Mouse (Mus musculus) myocyte (in vitro differentiated cells): ENCODE measurements at regions not wholly inside any gene's neighbourhood (a gene's known extent, or its start where the extent isn't known, plus 50 kb on each side); places are given as distances from the start of the nearest gene placed in this dataset.

ENCODE experiments used
- H3K27me3 ChIP-seq: one replicate; pipeline ENCODE4 v1.6.1; 2011; ENCODE audit not compliant: control insufficient read depth, insufficient read depth, insufficient read length
- H3K36me3 ChIP-seq: one replicate; pipeline ENCODE4 v1.6.1; 2011; ENCODE audit not compliant: control insufficient read depth, insufficient read depth
- H3K4me2 ChIP-seq: one replicate; pipeline ENCODE4 v1.6.1; 2011; ENCODE audit warnings: low read depth, control low read depth
- H3K4me3 ChIP-seq: one replicate; pipeline ENCODE4 v1.5.1; 2011; ENCODE audit warnings: mild to moderate bottlenecking, control low read depth, moderate library complexity
- H3K79me2 ChIP-seq: one replicate; pipeline ENCODE4 v1.6.1; 2011; ENCODE audit not compliant: control insufficient read depth, insufficient read depth
- H3ac ChIP-seq: one replicate; pipeline ENCODE4 v1.6.1; 2011; ENCODE audit not compliant: control insufficient read depth, insufficient read length
- CEBPB ChIP-seq: IDR thresholded peaks from 2 replicates; pipeline ENCODE4 v1.6.1; 2011; ENCODE audit warnings: mild to moderate bottlenecking, moderate library complexity; ENCODE audit not compliant: poor library complexity, insufficient read depth, severe bottlenecking
- E2F4 ChIP-seq: IDR thresholded peaks from one replicate; pipeline ENCODE4 v1.6.1; 2011; ENCODE audit warnings: mild to moderate bottlenecking, control low read depth, moderate library complexity; ENCODE audit not compliant: insufficient read depth
- MAX ChIP-seq: IDR thresholded peaks from one replicate; pipeline ENCODE4 v1.6.1; 2011; ENCODE audit warnings: low read depth, mild to moderate bottlenecking, control low read depth
- MYOD1 ChIP-seq, 3 experiments: IDR thresholded peaks; one replicate each; pipeline ENCODE4 v1.6.1; 2011; ENCODE audit warnings: control low read depth in 2 of 3, low read depth in 2 of 3, mild to moderate bottlenecking in 2 of 3, moderate library complexity in 1 of 3; ENCODE audit not compliant: insufficient read length in 2 of 3, control insufficient read depth in 1 of 3
- MYOG ChIP-seq, 3 experiments: IDR thresholded peaks; one replicate each; pipeline ENCODE4 v1.6.1; 2011; ENCODE audit warnings: control low read depth in 2 of 3, low read depth in 2 of 3, mild to moderate bottlenecking in 2 of 3; ENCODE audit not compliant: insufficient read length in 2 of 3, control insufficient read depth in 1 of 3, insufficient read depth in 1 of 3
- POLR2A ChIP-seq: IDR thresholded peaks from one replicate; pipeline ENCODE4 v1.6.1; 2011; ENCODE audit warnings: low read depth, mild to moderate bottlenecking, control low read depth, moderate library complexity; ENCODE audit not compliant: insufficient read length
- POLR2AphosphoS2 ChIP-seq: IDR thresholded peaks from one replicate; pipeline ENCODE4 v1.6.1; 2011; ENCODE audit warnings: low read depth, control low read depth; ENCODE audit not compliant: insufficient read length
- REST ChIP-seq: IDR thresholded peaks from one replicate; pipeline ENCODE4 v1.6.1; 2011; ENCODE audit warnings: mild to moderate bottlenecking, control low read depth, moderate library complexity; ENCODE audit not compliant: insufficient read depth, insufficient read length
- SRF ChIP-seq: IDR thresholded peaks from one replicate; pipeline ENCODE4 v1.6.1; 2011; ENCODE audit warnings: low read depth; ENCODE audit not compliant: control insufficient read depth, insufficient read length
- TCF12 ChIP-seq: IDR thresholded peaks from one replicate; pipeline ENCODE4 v1.6.1; 2011; ENCODE audit warnings: mild to moderate bottlenecking, control low read depth; ENCODE audit not compliant: poor library complexity, insufficient read depth, severe bottlenecking
- TCF3 ChIP-seq: IDR thresholded peaks from one replicate; pipeline ENCODE4 v1.6.1; 2011; ENCODE audit warnings: low read depth, control low read depth; ENCODE audit not compliant: insufficient read length
- USF1 ChIP-seq: IDR thresholded peaks from one replicate; pipeline ENCODE4 v1.6.1; 2011; ENCODE audit warnings: low read depth, mild to moderate bottlenecking, control low read depth, moderate library complexity

- Histone ChIP-seq H3K4me3 (no peak overlapping the region), H3K4me2 (no peak overlapping the region), H3K27me3 (no peaks in the 10 kb centered on the region), H3K79me2 (no peaks in the 10 kb centered on the region), H3K36me3 (no peaks in the 10 kb centered on the region), H3ac (no peak overlapping the region)
- no peak for TF ChIP-seq REST
- no peak for TF ChIP-seq MAX
- TF ChIP-seq POLR2A, result no peak
- no peak for TF ChIP-seq USF1
- TF ChIP-seq MYOD1 (IDR thresholded peaks at IDR 0.05; ENCODE audit: control insufficient read depth in 1 of 3, insufficient read length in 2 of 3, low read depth in 2 of 3), result no peak
- TF ChIP-seq TCF3, result no peak
- TF ChIP-seq TCF12, result no peak
- no peak for TF ChIP-seq CEBPB
Observed at GRCm38 (mm10) chr3:115824792-115825191, 62.8 kb upstream of the Dph5 start.

- no peak overlapping the region for H3K4me2 ChIP-seq
Observed at GRCm38 (mm10) chr3:115835381-115835780, 52.3 kb upstream of the Dph5 start.

GRCm38 (mm10) chr3:115837617-115838216 is 49.9 kb upstream of the Dph5 start:
- H3K36me3 ChIP-seq, result no peaks in the 10 kb centered on the region
- no peaks in the 10 kb centered on the region for H3K79me2 ChIP-seq
- peak overlapping the region; percentile 54 for H3K4me2 ChIP-seq
- no peak overlapping the region for H3K4me3 ChIP-seq
- TF ChIP-seq REST, result no peak
- TF ChIP-seq USF1, result no peak
- no peak for TF ChIP-seq MYOD1 (IDR thresholded peaks at IDR 0.05; ENCODE audit: control insufficient read depth in 1 of 3, insufficient read length in 2 of 3, low read depth in 2 of 3)
- TF ChIP-seq CEBPB, result no peak
- TF ChIP-seq SRF, result no peak
- no peak for TF ChIP-seq MYOG (IDR thresholded peaks at IDR 0.05; ENCODE audit: control insufficient read depth in 1 of 3, insufficient read depth in 1 of 3, insufficient read length in 2 of 3, low read depth in 2 of 3)
- no peak for TF ChIP-seq TCF12
- TF ChIP-seq TCF3, result no peak
- no peak for TF ChIP-seq MAX
- TF ChIP-seq E2F4, result no peak
- no peak for TF ChIP-seq POLR2A
- no peak for TF ChIP-seq POLR2AphosphoS2
- H3ac ChIP-seq, result no peak overlapping the region
- no peaks in the 10 kb centered on the region for H3K27me3 ChIP-seq

More at GRCm38 (mm10) chr3:115835381-115835780, 52.3 kb upstream of the Dph5 start:
- no peaks in the 10 kb centered on the region for H3K36me3 ChIP-seq
- TF ChIP-seq SRF (no peak), MAX (no peak), CEBPB (no peak), REST (no peak), POLR2A (no peak), TCF12 (no peak), E2F4 (no peak), TCF3 (no peak), USF1 (no peak), POLR2AphosphoS2 (no peak), MYOD1 (IDR thresholded peaks at IDR 0.05; ENCODE audit: control insufficient read depth in 1 of 3, insufficient read length in 2 of 3, low read depth in 2 of 3) (no peak), MYOG (IDR thresholded peaks at IDR 0.05; ENCODE audit: control insufficient read depth in 1 of 3, insufficient read depth in 1 of 3, insufficient read length in 2 of 3, low read depth in 2 of 3) (no peak)
- H3K4me3 ChIP-seq, result no peak overlapping the region
- H3ac ChIP-seq, result no peak overlapping the region
- H3K27me3 ChIP-seq, result no peaks in the 10 kb centered on the region
- H3K79me2 ChIP-seq, result no peaks in the 10 kb centered on the region
